Mouse (Mus musculus): Measurements from ENCODE around the gene Degs1. TPM values are rescaled to one million over a fixed set of nuclear protein-coding genes. Genes with fewer than 3 reads are reported as not detected.

Degs1 gene
- total and polyA plus RNA-seq, 3 experiments: 54.2 to 124 (median 117) TPM

DNA sequence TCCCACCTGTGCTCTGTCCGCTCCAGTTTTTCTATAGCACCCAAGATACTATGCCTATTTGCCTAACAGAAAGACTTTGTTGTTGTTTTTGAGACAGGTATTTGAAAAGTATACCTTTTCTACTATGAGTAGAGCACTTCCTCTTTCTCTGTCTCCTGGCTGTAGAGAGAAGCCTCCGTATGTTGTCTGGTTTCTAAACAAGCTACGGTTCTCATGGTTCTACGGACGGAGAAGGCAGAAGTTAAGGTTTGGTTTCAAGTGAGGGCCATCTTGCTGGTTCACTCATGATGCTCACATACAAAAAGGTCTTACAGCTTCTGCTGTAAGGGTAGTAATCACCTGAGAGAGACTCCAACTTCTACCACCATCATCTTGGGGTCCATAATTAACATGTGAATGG, 37.6 kb downstream of the Degs1 start:
- no peak overlapping the region for H3K4me3 ChIP-seq (replicated peaks in 1 of 3; ENCODE audit: low read depth in 2 of 3, low read length in 2 of 3, poor library complexity in 1 of 3)
- H3K79me2 ChIP-seq (replicated peaks; ENCODE audit: control insufficient read depth, extremely low read depth, insufficient read depth, poor library complexity, severe bottlenecking): no peaks in the 10 kb centered on the region
- no peaks in the 10 kb centered on the region for H3K27me3 ChIP-seq (replicated peaks)
- in situ Hi-C loops (cut with MboI; ENCODE audit: low pct_ligation_motif_present, low pct_unique_long_range_greater_than_20kb, low sequenced_read_pairs): no loop called here
- no peak overlapping the region for H3K4me2 ChIP-seq (ENCODE audit: insufficient read depth, low read depth, poor library complexity, severe bottlenecking)
- dilution Hi-C loops (cut with MboI; ENCODE audit: extremely low pct_ligation_motif_present, extremely low pct_unique_long_range_greater_than_20kb, low sequenced_read_pairs): no loop called here
- no peak overlapping the region for H3K27ac ChIP-seq (ENCODE audit: insufficient read depth, low read depth)
- DNase-seq (ENCODE audit: extremely low read depth): no peak
- no peaks in the 10 kb centered on the region for H3K9me3 ChIP-seq (replicated peaks; ENCODE audit: low read length)
- no peak overlapping the region for H3K9ac ChIP-seq (ENCODE audit: insufficient read depth, low read depth)
- H3K36me3 ChIP-seq (replicated peaks in 1 of 2; ENCODE audit: control insufficient read depth in 1 of 2, insufficient read depth in 1 of 2, low read length in 1 of 2): no peaks in the 10 kb centered on the region
- H3K4me1 ChIP-seq (ENCODE audit: control insufficient read depth in 1 of 2, insufficient read depth in 2 of 2): peaks cover 4 to 22% of the 10 kb centered on the region in 2 experiments; a peak in 2 of 4 replicates
- no peak for TF ChIP-seq BHLHE40 (IDR thresholded peaks at IDR 0.05; ENCODE audit: low read depth, low read length)
- no peak for TF ChIP-seq CHD1 (IDR thresholded peaks at IDR 0.05; ENCODE audit: low read depth, low read length)
- TF ChIP-seq RCOR1 (conservative IDR thresholded peaks at IDR 0.05; ENCODE audit: low read depth, low read length): no peak
- TF ChIP-seq IRF4 (IDR thresholded peaks at IDR 0.05; ENCODE audit: low read depth, low read length): no peak
- TF ChIP-seq JUN (IDR thresholded peaks at IDR 0.05; ENCODE audit: insufficient read depth, low read depth, low read length): no peak
- TF ChIP-seq MEF2A (IDR thresholded peaks at IDR 0.05; ENCODE audit: borderline replicate concordance, low read depth, low read length): no peak
- no peak for TF ChIP-seq NELFE (IDR thresholded peaks at IDR 0.05; ENCODE audit: low read depth, low read length)
- no peak for TF ChIP-seq USF1 (IDR thresholded peaks at IDR 0.05; ENCODE audit: low read depth, low read length)

GRCm38 (mm10) chr1:182238056-182238703, 44.4 kb downstream of the Degs1 start:
- Histone ChIP-seq H3K27me3 (replicated peaks) (no peaks in the 10 kb centered on the region), H3K4me2 (ENCODE audit: insufficient read depth, low read depth, poor library complexity, severe bottlenecking) (no peak overlapping the region), H3K79me2 (replicated peaks; ENCODE audit: control insufficient read depth, extremely low read depth, insufficient read depth, poor library complexity, severe bottlenecking) (no peaks in the 10 kb centered on the region), H3K36me3 (replicated peaks in 1 of 2; ENCODE audit: control insufficient read depth in 1 of 2, insufficient read depth in 1 of 2, low read length in 1 of 2) (no peaks in the 10 kb centered on the region), H3K9ac (ENCODE audit: insufficient read depth, low read depth) (no peak overlapping the region), H3K9me3 (replicated peaks; ENCODE audit: low read length) (peaks cover 2% of the 10 kb centered on the region), H3K4me1 (ENCODE audit: control insufficient read depth in 1 of 2, insufficient read depth in 2 of 2) (peaks cover 0 to 7% of the 10 kb centered on the region in 2 experiments; a peak in 1 of 4 replicates), H3K4me3 (replicated peaks in 1 of 3; ENCODE audit: low read depth in 2 of 3, low read length in 2 of 3, poor library complexity in 1 of 3) (no peak overlapping the region), H3K27ac (ENCODE audit: insufficient read depth, low read depth) (no peak overlapping the region)
- in situ Hi-C loops (cut with MboI; ENCODE audit: low pct_ligation_motif_present, low pct_unique_long_range_greater_than_20kb, low sequenced_read_pairs): no loop called here
- TF ChIP-seq SMC3 (IDR thresholded peaks at IDR 0.05; ENCODE audit: low read depth, low read length): no peak
- dilution Hi-C loops (cut with MboI; ENCODE audit: extremely low pct_ligation_motif_present, extremely low pct_unique_long_range_greater_than_20kb, low sequenced_read_pairs): no loop called here
- no peak for DNase-seq (ENCODE audit: extremely low read depth)

DNA sequence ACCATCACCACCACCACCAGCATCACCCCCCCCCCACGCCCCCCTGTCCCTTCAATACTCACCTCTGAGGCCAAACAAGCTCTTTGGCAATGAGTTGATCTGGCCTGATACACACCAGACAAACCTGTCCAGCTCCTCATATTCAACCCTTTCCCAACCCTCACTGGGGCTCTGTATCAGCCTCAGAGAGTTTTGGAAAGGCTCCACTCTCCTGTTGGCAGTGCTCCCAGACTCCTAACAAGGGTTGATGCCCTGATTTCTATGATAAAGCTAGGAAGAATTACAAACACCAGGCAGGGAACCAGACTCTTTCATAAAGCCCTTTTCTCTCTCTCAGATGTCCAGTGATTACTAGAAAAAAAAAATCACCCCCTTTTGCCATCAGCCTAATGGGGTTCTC, 45.2 kb downstream of the Degs1 start:
- Histone ChIP-seq H3K9ac (ENCODE audit: insufficient read depth, low read depth) (no peak overlapping the region), H3K79me2 (replicated peaks; ENCODE audit: control insufficient read depth, extremely low read depth, insufficient read depth, poor library complexity, severe bottlenecking) (no peaks in the 10 kb centered on the region), H3K27ac (ENCODE audit: insufficient read depth, low read depth) (no peak overlapping the region), H3K4me2 (ENCODE audit: insufficient read depth, low read depth, poor library complexity, severe bottlenecking) (no peak overlapping the region), H3K4me3 (replicated peaks in 1 of 3; ENCODE audit: low read depth in 2 of 3, low read length in 2 of 3, poor library complexity in 1 of 3) (no peak overlapping the region), H3K36me3 (replicated peaks in 1 of 2; ENCODE audit: control insufficient read depth in 1 of 2, insufficient read depth in 1 of 2, low read length in 1 of 2) (no peaks in the 10 kb centered on the region), H3K9me3 (replicated peaks; ENCODE audit: low read length) (peaks cover 2% of the 10 kb centered on the region), H3K4me1 (ENCODE audit: control insufficient read depth in 1 of 2, insufficient read depth in 2 of 2) (peaks cover 0 to 7% of the 10 kb centered on the region in 2 experiments; a peak in 1 of 4 replicates), H3K27me3 (replicated peaks) (no peaks in the 10 kb centered on the region)
- dilution Hi-C loops (cut with MboI; ENCODE audit: extremely low pct_ligation_motif_present, extremely low pct_unique_long_range_greater_than_20kb, low sequenced_read_pairs): no loop called here
- in situ Hi-C loops (cut with MboI; ENCODE audit: low pct_ligation_motif_present, low pct_unique_long_range_greater_than_20kb, low sequenced_read_pairs): no loop called here
- no peak for DNase-seq (ENCODE audit: extremely low read depth)
- no peak for TF ChIP-seq IRF4 (IDR thresholded peaks at IDR 0.05; ENCODE audit: low read depth, low read length)
- no peak for TF ChIP-seq PAX5 (IDR thresholded peaks at IDR 0.05; ENCODE audit: low read length)
- no peak for TF ChIP-seq MXI1 (IDR thresholded peaks at IDR 0.05; ENCODE audit: low read depth, low read length)
- TF ChIP-seq ETS1 (conservative IDR thresholded peaks at IDR 0.05; ENCODE audit: low read depth, low read length): no peak
- no peak for TF ChIP-seq HCFC1 (IDR thresholded peaks at IDR 0.05; ENCODE audit: low read depth, low read length)
- TF ChIP-seq USF1 (IDR thresholded peaks at IDR 0.05; ENCODE audit: low read depth, low read length): no peak
